Mouse (Mus musculus) spleen, adult 2 months (tissue): ENCODE measurements around the gene Vps37b.

ENCODE experiments used
- CTCF ChIP-seq: fragments of 200-500 bp; IDR thresholded peaks from 2 replicates; pipeline ENCODE4 v1.5.1; 2011; ENCODE audit warnings: mild to moderate bottlenecking, inconsistent platforms; ENCODE audit not compliant: insufficient read depth, insufficient read length, insufficient replicate concordance; ENCODE audit errors: extremely low read depth
- POLR2A ChIP-seq: fragments of 200-500 bp; IDR thresholded peaks from 2 replicates; pipeline ENCODE4 v1.6.1; 2011; ENCODE audit warnings: low read depth, low read length, inconsistent platforms

GRCm38 (mm10) chr5:124043212-124043978, 11.3 kb upstream of the Vps37b start:
- no peak for TF ChIP-seq CTCF
- TF ChIP-seq POLR2A, result no peak
